Mouse (Mus musculus): ENCODE measurements around the gene Tead4. TPM values are rescaled to one million over a fixed set of nuclear protein-coding genes. Genes with fewer than 3 reads are reported as not detected.
A peak's percentile ranks its signal among the peaks of the same experiment; 100 is the strongest.
"Not testable (repeated sequence)": the region's sequence is repeated elsewhere in the genome, so short reads cannot be mapped to it uniquely, and the experiment has no call there.

The Tead4 gene
- polyA plus RNA-seq, 1 experiment, result 29.9 TPM

DNA sequence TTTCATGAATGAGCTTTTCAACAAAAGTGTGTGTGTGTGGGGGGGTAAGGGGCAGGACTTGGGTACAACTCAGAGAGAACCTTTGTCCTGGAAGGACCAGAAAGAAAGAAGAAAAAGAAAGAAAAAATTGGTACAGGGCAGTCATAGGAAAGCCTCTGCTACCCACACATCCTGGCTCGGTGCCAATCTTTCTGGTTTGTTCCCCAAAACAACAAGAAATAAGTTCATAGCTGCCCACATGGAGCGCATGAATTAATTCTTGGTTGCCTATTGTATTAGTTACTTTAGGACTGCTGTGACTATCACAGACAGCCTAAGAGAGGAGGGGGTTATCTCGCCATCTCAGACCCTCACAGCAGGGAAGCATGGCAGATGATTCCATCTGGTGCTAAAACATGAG, 68.9 kb downstream of the Tead4 start:
- H3K4me3 ChIP-seq (ENCODE audit: low read depth, low read length), result no peak overlapping the region
- H3K9ac ChIP-seq (ENCODE audit: low read depth, poor library complexity, severe bottlenecking), result no peak overlapping the region
- peaks cover 2% of the 10 kb centered on the region for H3K4me1 ChIP-seq (ENCODE audit: control insufficient read depth, insufficient read depth, low read length)
- H3K27me3 ChIP-seq (ENCODE audit: control insufficient read depth, insufficient read depth, low read length, poor library complexity, severe bottlenecking), result no peaks in the 10 kb centered on the region
- 0 out of 2 replicates have a peak, but pooled peaks cover 3% of the 10 kb centered on the region for H3K36me3 ChIP-seq (ENCODE audit: control insufficient read depth, insufficient read depth, low read length, poor library complexity, severe bottlenecking)
- no peaks in the 10 kb centered on the region for H3K9me3 ChIP-seq (replicated peaks; ENCODE audit: control insufficient read depth, insufficient read depth, low read length, poor library complexity, severe bottlenecking)
- H3K27ac ChIP-seq (ENCODE audit: insufficient read depth, low read length), result no peak overlapping the region
- TF ChIP-seq POLR2A (IDR thresholded peaks at IDR 0.05; ENCODE audit: insufficient read depth, low read length) (no peak), CTCF (IDR thresholded peaks at IDR 0.05; ENCODE audit: low read depth, low read length) (no peak), EP300 (IDR thresholded peaks at IDR 0.05; ENCODE audit: insufficient read depth, low read depth, low read length) (no peak)

GRCm38 (mm10) chr6:128227438-128228017, 73.1 kb downstream of the Tead4 start:
- Histone ChIP-seq H3K9me3 (replicated peaks; ENCODE audit: control insufficient read depth, insufficient read depth, low read length, poor library complexity, severe bottlenecking) (no peaks in the 10 kb centered on the region), H3K36me3 (ENCODE audit: control insufficient read depth, insufficient read depth, low read length, poor library complexity, severe bottlenecking) (0 out of 2 replicates have a peak, but pooled peaks cover 3% of the 10 kb centered on the region), H3K4me1 (ENCODE audit: control insufficient read depth, insufficient read depth, low read length) (peaks cover 6% of the 10 kb centered on the region), H3K27me3 (ENCODE audit: control insufficient read depth, insufficient read depth, low read length, poor library complexity, severe bottlenecking) (no peaks in the 10 kb centered on the region), H3K27ac (ENCODE audit: insufficient read depth, low read length) (no peak overlapping the region), H3K4me3 (ENCODE audit: low read depth, low read length) (no peak overlapping the region), H3K9ac (ENCODE audit: low read depth, poor library complexity, severe bottlenecking) (no peak overlapping the region)
- peak; percentile 31 for TF ChIP-seq CTCF (IDR thresholded peaks at IDR 0.05; ENCODE audit: low read depth, low read length)
- TF ChIP-seq EP300 (IDR thresholded peaks at IDR 0.05; ENCODE audit: insufficient read depth, low read depth, low read length), result no peak
- TF ChIP-seq POLR2A (IDR thresholded peaks at IDR 0.05; ENCODE audit: insufficient read depth, low read length), result no peak

GRCm38 (mm10) chr6:128226941-128227340, 73.7 kb downstream of the Tead4 start:
- TF ChIP-seq POLR2A (IDR thresholded peaks at IDR 0.05; ENCODE audit: insufficient read depth, low read length) (no peak), EP300 (IDR thresholded peaks at IDR 0.05; ENCODE audit: insufficient read depth, low read depth, low read length) (no peak), CTCF (IDR thresholded peaks at IDR 0.05; ENCODE audit: low read depth, low read length) (no peak)
- no peaks in the 10 kb centered on the region for H3K27me3 ChIP-seq (ENCODE audit: control insufficient read depth, insufficient read depth, low read length, poor library complexity, severe bottlenecking)
- H3K27ac ChIP-seq (ENCODE audit: insufficient read depth, low read length), result no peak overlapping the region
- peaks cover 6% of the 10 kb centered on the region for H3K4me1 ChIP-seq (ENCODE audit: control insufficient read depth, insufficient read depth, low read length)
- H3K9ac ChIP-seq (ENCODE audit: low read depth, poor library complexity, severe bottlenecking), result no peak overlapping the region
- H3K9me3 ChIP-seq (replicated peaks; ENCODE audit: control insufficient read depth, insufficient read depth, low read length, poor library complexity, severe bottlenecking), result no peaks in the 10 kb centered on the region
- 0 out of 2 replicates have a peak, but pooled peaks cover 3% of the 10 kb centered on the region for H3K36me3 ChIP-seq (ENCODE audit: control insufficient read depth, insufficient read depth, low read length, poor library complexity, severe bottlenecking)
- H3K4me3 ChIP-seq (ENCODE audit: low read depth, low read length), result no peak overlapping the region

GRCm38 (mm10) chr6:128225846-128226176, 74.8 kb downstream of the Tead4 start:
- no peaks in the 10 kb centered on the region for H3K27me3 ChIP-seq (ENCODE audit: control insufficient read depth, insufficient read depth, low read length, poor library complexity, severe bottlenecking)
- H3K27ac ChIP-seq (ENCODE audit: insufficient read depth, low read length), result no peak overlapping the region; the same call in 1 of the 2 replicates
- H3K9me3 ChIP-seq (replicated peaks; ENCODE audit: control insufficient read depth, insufficient read depth, low read length, poor library complexity, severe bottlenecking), result no peaks in the 10 kb centered on the region
- H3K9ac ChIP-seq (ENCODE audit: low read depth, poor library complexity, severe bottlenecking), result no peak overlapping the region
- H3K4me3 ChIP-seq (ENCODE audit: low read depth, low read length), result no peak overlapping the region
- TF ChIP-seq EP300 (IDR thresholded peaks at IDR 0.05; ENCODE audit: insufficient read depth, low read depth, low read length) (no peak), CTCF (IDR thresholded peaks at IDR 0.05; ENCODE audit: low read depth, low read length) (no peak), POLR2A (IDR thresholded peaks at IDR 0.05; ENCODE audit: insufficient read depth, low read length) (no peak)
- peaks cover 6% of the 10 kb centered on the region for H3K4me1 ChIP-seq (ENCODE audit: control insufficient read depth, insufficient read depth, low read length)
- H3K36me3 ChIP-seq (ENCODE audit: control insufficient read depth, insufficient read depth, low read length, poor library complexity, severe bottlenecking), result 0 out of 2 replicates have a peak, but pooled peaks cover 3% of the 10 kb centered on the region

DNA sequence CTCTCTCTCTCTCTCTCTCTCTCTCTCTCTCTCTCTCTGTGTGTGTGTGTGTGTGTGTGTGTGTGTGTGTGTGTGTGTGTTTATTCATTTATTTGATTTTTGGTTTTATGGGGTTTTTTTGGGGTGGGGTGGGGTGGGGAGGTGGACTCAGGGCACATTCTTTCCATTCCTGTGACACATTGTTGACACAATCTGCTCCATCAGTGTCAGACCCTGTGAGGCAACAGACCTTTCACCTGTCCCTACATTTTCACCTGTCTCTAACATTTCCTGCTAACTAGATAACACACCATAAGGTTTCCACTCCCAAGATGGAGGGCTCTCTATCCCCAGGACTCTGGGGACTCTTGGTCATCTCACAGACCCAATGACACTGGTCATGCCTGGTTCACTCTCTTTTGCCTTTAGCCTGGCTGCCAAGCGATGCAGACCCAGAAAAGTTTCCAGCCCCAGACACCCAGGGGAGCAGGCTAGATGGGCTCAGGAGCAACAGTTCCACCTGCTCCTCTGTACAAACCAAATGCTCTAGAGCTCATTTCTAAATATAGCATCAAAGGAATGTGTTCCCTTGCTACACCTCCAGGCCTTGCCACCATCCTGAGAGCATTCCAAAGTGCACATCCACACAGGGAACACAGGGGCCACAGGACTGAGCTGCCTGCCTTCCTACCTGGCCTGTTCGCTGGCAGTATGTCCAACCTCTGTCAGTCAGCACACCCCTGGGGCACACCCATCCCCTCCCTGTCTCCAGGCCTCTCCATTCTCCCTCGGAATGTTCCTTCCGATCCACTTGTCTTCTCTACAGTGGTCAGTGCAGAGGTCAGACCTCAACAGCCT, 75.4 kb downstream of the Tead4 start:
- Histone ChIP-seq H3K9me3 (replicated peaks; ENCODE audit: control insufficient read depth, insufficient read depth, low read length, poor library complexity, severe bottlenecking) (no peaks in the 10 kb centered on the region), H3K9ac (ENCODE audit: low read depth, poor library complexity, severe bottlenecking) (no peak overlapping the region), H3K27me3 (ENCODE audit: control insufficient read depth, insufficient read depth, low read length, poor library complexity, severe bottlenecking) (no peaks in the 10 kb centered on the region), H3K27ac (ENCODE audit: insufficient read depth, low read length) (no peak overlapping the region), H3K4me1 (ENCODE audit: control insufficient read depth, insufficient read depth, low read length) (peaks cover 6% of the 10 kb centered on the region), H3K36me3 (ENCODE audit: control insufficient read depth, insufficient read depth, low read length, poor library complexity, severe bottlenecking) (0 out of 2 replicates have a peak, but pooled peaks cover 3% of the 10 kb centered on the region), H3K4me3 (ENCODE audit: low read depth, low read length) (no peak overlapping the region)
- TF ChIP-seq EP300 (IDR thresholded peaks at IDR 0.05; ENCODE audit: insufficient read depth, low read depth, low read length) (no peak), POLR2A (IDR thresholded peaks at IDR 0.05; ENCODE audit: insufficient read depth, low read length) (no peak), CTCF (IDR thresholded peaks at IDR 0.05; ENCODE audit: low read depth, low read length) (no peak)

- TF ChIP-seq EP300 (IDR thresholded peaks at IDR 0.05; ENCODE audit: insufficient read depth, low read depth, low read length), result no peak
- no peak for TF ChIP-seq CTCF (IDR thresholded peaks at IDR 0.05; ENCODE audit: low read depth, low read length)
- Histone ChIP-seq H3K4me1 (ENCODE audit: control insufficient read depth, insufficient read depth, low read length) (peaks cover 6% of the 10 kb centered on the region), H3K36me3 (ENCODE audit: control insufficient read depth, insufficient read depth, low read length, poor library complexity, severe bottlenecking) (0 out of 2 replicates have a peak, but pooled peaks cover under 1% of the 10 kb centered on the region), H3K27me3 (ENCODE audit: control insufficient read depth, insufficient read depth, low read length, poor library complexity, severe bottlenecking) (no peaks in the 10 kb centered on the region), H3K9me3 (replicated peaks; ENCODE audit: control insufficient read depth, insufficient read depth, low read length, poor library complexity, severe bottlenecking) (no peaks in the 10 kb centered on the region), H3K9ac (ENCODE audit: low read depth, poor library complexity, severe bottlenecking) (no peak overlapping the region), H3K4me3 (ENCODE audit: low read depth, low read length) (no peak overlapping the region), H3K27ac (ENCODE audit: insufficient read depth, low read length) (no peak overlapping the region)
These were observed 77.5 kb downstream of the Tead4 start for GRCm38 (mm10) chr6:128223159-128223558.

DNA sequence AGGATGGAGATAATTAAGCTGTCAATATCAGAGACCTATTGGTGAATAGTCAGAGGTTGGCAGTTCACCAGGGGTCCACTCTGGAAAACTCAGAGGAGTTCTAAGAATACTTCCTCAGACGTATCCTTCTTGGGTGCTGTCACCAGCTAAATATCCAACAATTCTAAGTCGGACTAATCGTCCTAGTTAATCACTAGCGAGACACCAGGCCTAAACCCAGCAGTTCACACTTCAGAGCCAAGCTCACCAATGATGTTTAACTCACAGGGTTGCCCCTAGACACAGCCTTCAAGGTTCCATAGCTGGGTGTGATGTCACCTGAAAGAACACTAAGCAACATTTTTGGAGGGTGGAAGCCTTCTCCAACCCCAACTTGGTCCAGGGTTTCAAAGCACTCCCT, 85.6 kb downstream of the Tead4 start:
- H3K9ac ChIP-seq (ENCODE audit: low read depth, poor library complexity, severe bottlenecking); H3K27me3 ChIP-seq (ENCODE audit: control insufficient read depth, insufficient read depth, low read length, poor library complexity, severe bottlenecking); H3K27ac ChIP-seq (ENCODE audit: insufficient read depth, low read length); H3K9me3 ChIP-seq (replicated peaks; ENCODE audit: control insufficient read depth, insufficient read depth, low read length, poor library complexity, severe bottlenecking); H3K4me1 ChIP-seq (ENCODE audit: control insufficient read depth, insufficient read depth, low read length); H3K4me3 ChIP-seq (ENCODE audit: low read depth, low read length); H3K36me3 ChIP-seq (ENCODE audit: control insufficient read depth, insufficient read depth, low read length, poor library complexity, severe bottlenecking): not testable (repeated sequence)

GRCm38 (mm10) chr6:128209199-128209598, 91.4 kb downstream of the Tead4 start:
- not testable (repeated sequence) for H3K9ac ChIP-seq (ENCODE audit: low read depth, poor library complexity, severe bottlenecking); H3K27ac ChIP-seq (ENCODE audit: insufficient read depth, low read length); H3K9me3 ChIP-seq (replicated peaks; ENCODE audit: control insufficient read depth, insufficient read depth, low read length, poor library complexity, severe bottlenecking); H3K27me3 ChIP-seq (ENCODE audit: control insufficient read depth, insufficient read depth, low read length, poor library complexity, severe bottlenecking); H3K36me3 ChIP-seq (ENCODE audit: control insufficient read depth, insufficient read depth, low read length, poor library complexity, severe bottlenecking); H3K4me1 ChIP-seq (ENCODE audit: control insufficient read depth, insufficient read depth, low read length); H3K4me3 ChIP-seq (ENCODE audit: low read depth, low read length)

Measured in ES-Bruce4 (cell line).